Mouse (Mus musculus) forebrain, embryonic 16.5 days (tissue): ENCODE data around the gene Gm1527. TPM values are rescaled to one million over a fixed set of nuclear protein-coding genes. Genes with fewer than 3 reads are reported as not detected.
A peak's percentile ranks its signal among the peaks of the same experiment; 100 is the strongest.
"Not testable (repeated sequence)": the region's sequence is repeated elsewhere in the genome, so short reads cannot be mapped to it uniquely, and the experiment has no call there.

Experiments used
- ATAC-seq: fragments of 200-750 bp; cut with Nextera tagmentation; 2 replicates; pipeline ENCODE4 v1.8.0; 2017; ENCODE audit warnings: mild to moderate bottlenecking, moderate library complexity
- H3K27ac ChIP-seq: fragments of 300-500 bp; sonication (generic); 2 replicates; pipeline ENCODE4 v1.5.1; 2014; ENCODE audit warnings: low read length, control low read depth
- H3K27me3 ChIP-seq: fragments of 300-500 bp; sonication (generic); replicated peaks from 2 replicates; pipeline ENCODE4 v1.6.1; 2014; ENCODE audit warnings: low read length; ENCODE audit not compliant: control insufficient read depth, insufficient read depth
- H3K36me3 ChIP-seq: fragments of 300-500 bp; sonication (generic); 2 replicates; pipeline ENCODE4 v1.6.1; 2014; ENCODE audit not compliant: control insufficient read depth, insufficient read depth
- H3K4me1 ChIP-seq: fragments of 300-500 bp; sonication (generic); replicated peaks from 2 replicates; pipeline ENCODE4 v1.6.1; 2014; ENCODE audit warnings: low read length; ENCODE audit not compliant: control insufficient read depth, insufficient read depth
- H3K4me2 ChIP-seq: fragments of 300-500 bp; sonication (generic); 2 replicates; pipeline ENCODE4 v1.6.1; 2014; ENCODE audit warnings: mild to moderate bottlenecking, low read length, control low read depth
- H3K4me3 ChIP-seq: fragments of 300-500 bp; sonication (generic); replicated peaks from 2 replicates; pipeline ENCODE4 v1.5.1; 2014; ENCODE audit warnings: mild to moderate bottlenecking, low read length, control low read depth
- H3K9ac ChIP-seq: fragments of 300-500 bp; sonication (generic); replicated peaks from 2 replicates; pipeline ENCODE4 v1.6.1; 2014; ENCODE audit warnings: low read depth, low read length, control low read depth
- H3K9me3 ChIP-seq: fragments of 300-500 bp; sonication (generic); 2 replicates; pipeline ENCODE4 v1.6.1; 2016; ENCODE audit warnings: low read length; ENCODE audit not compliant: control insufficient read depth
- WGBS: fragments of 180-500 bp; shearing (Covaris S2); extraction: QIAGEN DNeasy Blood & Tissue Kit; methylation state at CpG from one replicate; pipeline ENCODE4 v1.1.7; 2014; 5-methylcytosine and 5-hydroxymethylcytosine counted together
- polyA plus RNA-seq: library from polyadenylated mRNA; unstranded; fragments of >200 nt; fragmentation: Nextera tagmentation; extraction: Ambion mirVana; gene quantifications from 2 replicates; pipeline ENCODE4 v1.2.1, GENCODE M21; 2015

Gene Gm1527
- polyA plus RNA-seq: not detected in 2 replicates

DNA sequence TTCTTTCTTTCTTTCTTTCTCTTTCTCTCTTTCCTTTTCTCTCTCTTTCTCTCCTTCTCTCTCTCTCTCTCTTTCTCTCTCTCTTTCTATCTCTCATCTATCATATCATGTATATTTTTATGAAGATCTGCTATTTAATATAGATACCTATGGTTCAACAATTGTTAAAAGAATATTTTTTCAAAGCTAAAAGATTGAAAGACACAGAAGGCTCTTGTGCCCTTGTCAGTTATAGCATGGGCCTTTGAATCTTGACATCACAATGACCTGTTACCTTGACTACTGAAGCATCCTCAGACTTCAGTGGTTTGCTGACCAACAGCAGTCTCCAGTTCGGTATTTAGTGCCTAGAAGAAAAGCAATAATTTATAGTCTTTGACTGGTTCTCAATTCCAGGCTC is at the start of gene Gm1527:
Gm1527 (plus strand) TSS at position 301 of the 400 bp plus-strand sequence.
- H3K4me2 ChIP-seq: no peak within 1 kb of the TSS
- no peaks in the 10 kb centered on the region for H3K36me3 ChIP-seq
- H3K4me3 ChIP-seq: no peak within 1 kb of the TSS
- 76% methylated on average over 1 of the region's 1 CpGs for WGBS
- H3K9me3 ChIP-seq: no peaks in the 10 kb centered on the region
- no peak within 1 kb of the TSS for H3K9ac ChIP-seq
- no peaks in the 10 kb centered on the region for H3K4me1 ChIP-seq
- H3K27me3 ChIP-seq: no peaks in the 10 kb centered on the region
- no peak within 1 kb of the TSS for H3K27ac ChIP-seq
- ATAC-seq: no peak

DNA sequence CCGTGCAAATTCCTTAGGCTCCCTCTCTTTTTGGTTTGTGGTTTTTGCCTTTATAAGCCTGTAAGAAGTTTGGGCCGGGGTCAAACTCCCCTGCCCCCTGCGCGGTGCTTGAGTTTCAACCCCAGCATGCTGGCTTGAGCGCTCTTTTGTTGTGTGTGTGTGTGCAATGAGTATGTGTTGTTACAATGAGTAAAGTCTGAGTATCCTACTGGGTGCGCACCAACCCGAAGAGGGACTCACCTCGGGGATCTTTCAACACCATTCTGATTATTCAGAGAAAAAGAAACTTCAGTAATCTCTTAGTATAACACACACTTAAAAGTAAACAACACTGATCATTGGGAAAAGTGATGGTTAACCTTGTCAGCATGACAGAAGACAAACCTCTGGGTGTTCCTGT is 49.2 kb upstream of the Gm1527 start:
- H3K27me3 ChIP-seq: no peaks in the 10 kb centered on the region
- no peaks in the 10 kb centered on the region for H3K9me3 ChIP-seq
- no peak overlapping the region for H3K27ac ChIP-seq
- no peak overlapping the region for H3K9ac ChIP-seq
- H3K4me1 ChIP-seq: no peaks in the 10 kb centered on the region
- no peak overlapping the region for H3K4me2 ChIP-seq
- H3K4me3 ChIP-seq: no peak overlapping the region
- 54% methylated on average over 8 of the region's 8 CpGs for WGBS
- no peaks in the 10 kb centered on the region for H3K36me3 ChIP-seq
- ATAC-seq: no peak

DNA sequence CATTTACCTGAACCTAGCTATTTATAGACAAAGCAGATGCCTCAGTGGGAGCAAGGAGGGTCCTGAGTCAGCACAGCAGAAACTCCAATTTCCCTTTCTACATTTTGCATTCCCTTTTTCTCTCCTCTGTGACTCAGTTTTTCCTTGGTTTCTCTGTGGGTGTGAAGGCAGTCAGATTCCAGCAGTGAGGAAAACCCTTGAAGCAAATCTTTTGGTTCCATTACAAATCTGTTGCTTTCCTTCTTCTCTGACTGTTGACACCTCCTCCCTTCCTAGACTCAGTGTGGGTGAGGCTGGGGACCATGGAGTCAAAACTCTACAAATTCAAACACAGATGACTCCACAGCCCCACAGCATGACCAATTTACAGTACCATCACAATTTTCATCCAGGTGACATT is 45.3 kb upstream of the Gm1527 start:
- Histone ChIP-seq H3K4me1 (no peaks in the 10 kb centered on the region), H3K27me3 (no peaks in the 10 kb centered on the region), H3K9ac (no peak overlapping the region), H3K36me3 (no peaks in the 10 kb centered on the region), H3K4me2 (no peak overlapping the region), H3K4me3 (no peak overlapping the region), H3K27ac (no peak overlapping the region), H3K9me3 (no peaks in the 10 kb centered on the region)
- no peak for ATAC-seq

DNA sequence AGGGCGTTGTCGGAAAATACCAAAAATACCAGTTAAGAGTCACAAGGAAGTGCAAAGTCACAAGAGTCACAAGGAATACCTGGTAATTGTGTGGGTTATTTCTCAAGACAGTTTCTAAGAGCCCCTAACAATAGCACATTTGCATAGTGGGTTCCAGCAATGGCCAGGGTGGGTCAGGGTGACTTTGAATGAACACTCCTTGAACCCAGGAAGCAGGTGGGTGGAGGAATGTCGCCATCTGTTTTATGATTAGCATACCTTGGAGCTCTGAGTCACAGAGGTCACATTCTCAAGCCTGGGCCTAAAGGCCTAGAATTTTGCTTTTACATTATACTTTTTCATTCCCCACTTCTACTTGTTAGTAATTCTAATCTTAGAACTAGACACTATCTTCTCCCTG is 40.2 kb upstream of the Gm1527 start:
- H3K4me2 ChIP-seq, H3K9me3 ChIP-seq, H3K36me3 ChIP-seq, H3K4me3 ChIP-seq, H3K9ac ChIP-seq, ATAC-seq, H3K27me3 ChIP-seq, H3K4me1 ChIP-seq, H3K27ac ChIP-seq: not testable (repeated sequence)
- WGBS: 79% methylated on average over 3 of the region's 3 CpGs

DNA sequence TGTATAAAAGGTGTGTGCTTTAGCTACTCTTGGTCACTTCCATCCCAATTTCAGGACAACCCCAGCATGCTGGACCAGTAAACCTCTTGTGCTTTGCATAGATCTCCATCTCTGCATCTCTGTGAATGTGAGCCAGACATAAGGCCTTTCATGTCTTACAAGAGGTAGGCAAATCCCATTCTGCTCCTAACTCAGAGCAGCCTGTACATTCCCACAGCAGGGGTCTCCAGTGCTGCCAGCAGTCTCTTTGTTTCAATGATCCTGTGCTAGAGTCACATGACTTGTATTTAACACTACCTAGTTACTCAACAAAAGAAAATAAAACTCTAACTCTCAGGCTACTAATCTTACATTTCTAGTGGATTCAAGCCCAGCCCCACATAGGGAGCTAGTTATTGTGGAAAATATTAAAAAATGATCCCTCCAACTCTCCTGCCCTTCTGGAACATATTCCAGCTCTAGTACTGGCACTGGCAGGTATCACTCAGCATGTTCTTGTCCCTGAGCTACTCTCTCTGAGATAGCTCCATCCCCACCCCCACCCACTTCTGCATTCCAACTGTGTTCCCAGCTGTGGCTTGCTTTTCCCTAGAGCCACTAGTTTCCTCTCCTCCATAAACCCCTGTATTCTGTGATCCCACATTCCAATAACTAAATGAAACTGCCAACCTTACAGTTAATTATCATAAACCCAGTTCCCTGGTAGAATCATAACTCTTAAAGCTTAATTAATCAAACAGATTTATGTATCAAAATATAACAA is 32.6 kb upstream of the Gm1527 start:
- not testable (repeated sequence) for H3K36me3 ChIP-seq, H3K27me3 ChIP-seq, H3K4me2 ChIP-seq, H3K4me3 ChIP-seq, H3K27ac ChIP-seq, ATAC-seq, H3K9ac ChIP-seq, H3K4me1 ChIP-seq, H3K9me3 ChIP-seq

DNA sequence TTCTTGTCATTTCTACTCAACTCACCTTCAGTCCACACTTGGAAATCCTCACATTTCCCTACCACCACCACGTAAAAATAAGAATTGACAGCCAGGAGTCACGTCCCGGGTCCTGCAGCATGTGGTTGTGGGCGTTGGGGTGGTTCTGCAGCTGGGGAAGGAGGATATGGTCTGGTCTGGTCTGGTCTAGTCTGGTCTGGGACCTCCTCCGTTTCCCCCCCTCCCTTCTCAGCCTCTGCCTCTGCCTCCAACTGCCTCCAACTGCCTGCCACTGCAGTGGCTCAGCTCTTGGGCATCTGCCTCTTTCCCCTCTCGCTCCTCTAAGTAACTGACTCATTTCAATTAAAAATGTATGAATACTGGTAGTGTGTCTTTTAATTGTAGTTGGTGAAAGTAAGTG is 4.5 kb downstream of the Gm1527 start:
- H3K9ac ChIP-seq, H3K9me3 ChIP-seq, H3K36me3 ChIP-seq, H3K27ac ChIP-seq, H3K4me2 ChIP-seq, H3K4me1 ChIP-seq, H3K27me3 ChIP-seq, ATAC-seq, H3K4me3 ChIP-seq: not testable (repeated sequence)
- WGBS: 73% methylated on average over 6 of the region's 6 CpGs

DNA sequence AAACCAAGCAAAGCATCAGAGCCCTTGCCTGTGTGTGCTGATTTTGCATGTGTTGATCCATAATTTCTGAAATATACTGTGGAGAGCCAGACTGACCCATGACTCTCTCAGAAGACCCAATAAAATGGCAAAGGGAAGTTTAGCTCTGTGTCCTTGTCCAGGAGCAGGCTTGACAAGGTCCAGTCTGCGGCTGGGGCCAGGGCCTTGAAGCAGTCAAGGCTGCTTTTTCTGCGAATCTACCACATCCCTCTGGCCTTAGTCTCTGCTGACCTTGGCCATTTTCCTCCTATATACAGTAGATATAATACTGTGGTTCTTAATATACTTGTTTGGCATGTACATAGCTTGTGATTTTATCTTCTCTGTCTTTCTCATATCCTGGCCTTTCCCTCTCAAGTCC is 73.5 kb downstream of the Gm1527 start:
- H3K36me3 ChIP-seq: no peaks in the 10 kb centered on the region
- no peak overlapping the region for H3K9ac ChIP-seq
- H3K27me3 ChIP-seq: no peaks in the 10 kb centered on the region
- H3K4me1 ChIP-seq: no peaks in the 10 kb centered on the region
- no peak overlapping the region for H3K4me2 ChIP-seq
- no peak overlapping the region for H3K4me3 ChIP-seq
- H3K9me3 ChIP-seq: no peaks in the 10 kb centered on the region
- WGBS: 90% methylated on average over 2 of the region's 2 CpGs
- ATAC-seq: no peak
- no peak overlapping the region for H3K27ac ChIP-seq

GRCm38 (mm10) chr3:28968851-28969250 is 76.4 kb downstream of the Gm1527 start:
- no peak overlapping the region for H3K4me2 ChIP-seq
- WGBS: 0% methylated on average over 4 of the region's 4 CpGs

More at GRCm38 (mm10) chr3:28968851-28969250, 76.4 kb downstream of the Gm1527 start:
- no peaks in the 10 kb centered on the region for H3K27me3 ChIP-seq
- H3K9ac ChIP-seq: no peak overlapping the region
- H3K9me3 ChIP-seq: no peaks in the 10 kb centered on the region
- ATAC-seq: peak; percentile 57; the same call in 1 of the 2 replicates
- no peaks in the 10 kb centered on the region for H3K4me1 ChIP-seq
- H3K4me3 ChIP-seq: no peak overlapping the region
- no peaks in the 10 kb centered on the region for H3K36me3 ChIP-seq
- H3K27ac ChIP-seq: no peak overlapping the region
